ENCODE assay signal across 23 mouse cellular contexts in genomic region chr2:131933013-131933412, GRCm38 (mm10). TPM values are rescaled to one million over a fixed set of nuclear protein-coding genes. Genes with fewer than 3 reads are reported as not detected.
DNase-seq lines count a peak whose midpoint lies in the region; ATAC-seq and TF ChIP-seq lines count a peak whose summit lies in the region.
"Had no signal": no experiment of that assay in that cellular context is flagged by ENCODE, and none has a peak within 500 bp of the region (broad histone marks: within the 10 kb centered on the region; RNA-seq: fewer than 3 reads in every experiment).

No protein-coding gene starts in this region.

- peaks cover 15% of the 10 kb centered on the region for H3K4me1 ChIP-seq in cortical plate, adult 2 months (ENCODE audit: control insufficient read depth, insufficient read depth, low read length)
- peaks cover 15% of the 10 kb centered on the region for H3K4me1 ChIP-seq in forebrain, embryonic 13.5 days
- H3K4me1 ChIP-seq in midbrain, embryonic 15.5 days: peaks cover 13% of the 10 kb centered on the region

- H3K9ac ChIP-seq in forebrain, embryonic 13.5 days: 0 out of 2 replicates have a peak overlapping the region, but pooled peaks have one; percentile 7
- H3K9ac ChIP-seq in midbrain, embryonic 15.5 days: no peak overlapping the region
- H3K9ac ChIP-seq: limb, embryonic 15.5 days; lung, embryonic 14.5 days had no signal

- H3K4me2 ChIP-seq in forebrain, embryonic 13.5 days: no peak overlapping the region
- H3K4me2 ChIP-seq in midbrain, embryonic 15.5 days: no peak overlapping the region
- H3K4me2 ChIP-seq: embryonic facial prominence, embryonic 12.5 days; limb, embryonic 15.5 days; lung, embryonic 14.5 days had no signal

- no peak for TF ChIP-seq POLR2A in cortical plate, adult 2 months (IDR thresholded peaks at IDR 0.05; ENCODE audit: extremely low read depth, insufficient read depth, low read length)

- no peak for TF ChIP-seq CTCF in left cerebral cortex, adult 2 months (IDR thresholded peaks at IDR 0.05)
- TF ChIP-seq CTCF in cortical plate, adult 2 months (IDR thresholded peaks at IDR 0.05; ENCODE audit: extremely low read depth, insufficient read depth, low read length): no peak

- H3K4me3 ChIP-seq in left cerebral cortex, adult 2 months: no peak overlapping the region
- no peak overlapping the region for H3K4me3 ChIP-seq in cortical plate, adult 2 months (ENCODE audit: insufficient read depth, low read length)
- H3K4me3 ChIP-seq in forebrain, embryonic 13.5 days: no peak overlapping the region
- H3K4me3 ChIP-seq in midbrain, embryonic 15.5 days: no peak overlapping the region
- H3K4me3 ChIP-seq: embryonic facial prominence, embryonic 12.5 days; limb, embryonic 15.5 days had no signal

- peak overlapping the region; percentile 68 for H3K27ac ChIP-seq in left cerebral cortex, adult 2 months
- peak overlapping the region; percentile 27; the same call in 1 of the 2 replicates for H3K27ac ChIP-seq in cortical plate, adult 2 months (ENCODE audit: insufficient read depth, low read length)
- peak overlapping the region; percentile 28 for H3K27ac ChIP-seq in forebrain, embryonic 13.5 days
- peak overlapping the region; percentile 29; the same call in 1 of the 2 replicates for H3K27ac ChIP-seq in midbrain, embryonic 15.5 days
- H3K27ac ChIP-seq: embryonic facial prominence, embryonic 12.5 days; limb, embryonic 15.5 days had no signal

- H3K36me3 ChIP-seq in forebrain, embryonic 13.5 days (ENCODE audit: poor library complexity, severe bottlenecking): peaks cover 17% of the 10 kb centered on the region
- H3K36me3 ChIP-seq in midbrain, embryonic 15.5 days (replicated peaks): peaks cover 2% of the 10 kb centered on the region; the same call in 1 of the 2 replicates

- peak; percentile 30; the same call in 1 of the 2 replicates for ATAC-seq in forebrain, embryonic 13.5 days
- ATAC-seq in midbrain, embryonic 15.5 days (replicated peaks): peak; percentile 42; the same call in 1 of the 2 replicates
- ATAC-seq: intestine, embryonic 16.5 days had no signal

- H3K27me3 ChIP-seq in forebrain, embryonic 13.5 days: no peaks in the 10 kb centered on the region
- no peaks in the 10 kb centered on the region for H3K27me3 ChIP-seq in midbrain, embryonic 15.5 days (replicated peaks)
- H3K27me3 ChIP-seq: embryonic facial prominence, embryonic 12.5 days; limb, embryonic 15.5 days had no signal

- DNase-seq in left cerebral cortex, adult 2 months (ENCODE audit: extremely low spot score in 1 of 2, low spot score in 2 of 2): no peak
- DNase-seq in left cerebral cortex, postnatal 25 days (ENCODE audit: low spot score in 2 of 2): no peak
- no peak for DNase-seq in kidney, adult 11 months
- no peak for DNase-seq in kidney, adult 18-20 months
- no peak for DNase-seq in left cerebral cortex, adult 8-10 months (ENCODE audit: low spot score in 2 of 2)
- DNase-seq: cerebellum, adult 11 months; cerebellum, postnatal 36 days; gastrocnemius, postnatal 10 days; kidney, postnatal 10 days; lung, embryonic 14.5 days; right cerebral cortex, postnatal 14 days; thymus, adult 2 months had no signal

- WGBS in forebrain, embryonic 13.5 days: 20% methylated on average over 6 of the region's 6 CpGs
- 30% methylated on average over 6 of the region's 6 CpGs for WGBS in midbrain, embryonic 15.5 days

- no peaks in the 10 kb centered on the region for H3K9me3 ChIP-seq in forebrain, embryonic 13.5 days (replicated peaks)
- H3K9me3 ChIP-seq in midbrain, embryonic 15.5 days: no peaks in the 10 kb centered on the region
- H3K9me3 ChIP-seq: embryonic facial prominence, embryonic 12.5 days; limb, embryonic 15.5 days had no signal

- intact Hi-C loops in left cerebral cortex, adult 2 months (cut with DNase I): no loop called here
- intact Hi-C loops in left cerebral cortex, postnatal 25 days (cut with DNase I): no loop called here

RNA-seq across cellular contexts. Expression of gene Prnd, which starts 17.6 kb away (rescaled TPM):
- under 1 TPM in 1 of 2 experiments, not detected in 1; 0.14 TPM for total RNA-seq in left cerebral cortex, adult 2 months (2021)
- total RNA-seq in left cerebral cortex, postnatal 25 days (2021): not detected
- 0.40 and 0.46 TPM in 2 replicates for polyA plus RNA-seq in cortical plate, adult 2 months (2012; rRNA removed)
- polyA plus RNA-seq in forebrain, embryonic 13.5 days (2015; fragmentation: Nextera tagmentation; extraction: Ambion mirVana): 7.3 and 7.7 TPM in 2 replicates
- 10.3 and 12.6 TPM in 2 replicates for polyA plus RNA-seq in midbrain, embryonic 15.5 days (2015; fragmentation: Nextera tagmentation; extraction: Ambion mirVana)
- total RNA-seq in left cerebral cortex, adult 8-10 months (2022): under 1 TPM in 3 of 4 experiments, not detected in 1; 0.11 to 0.30 (median 0.21) TPM

RNA-seq across cellular contexts. Expression of gene Prn, which starts 23.3 kb away (rescaled TPM):
- under 1 TPM in 1 of 2 experiments, not detected in 1; 0.20 TPM for total RNA-seq in left cerebral cortex, adult 2 months (2021)
- total RNA-seq in left cerebral cortex, postnatal 25 days (2021): under 1 TPM; 0.09 to 0.37 TPM
- polyA plus RNA-seq in cortical plate, adult 2 months (2012; rRNA removed): not detected in 2 replicates
- not detected in 2 replicates for polyA plus RNA-seq in forebrain, embryonic 13.5 days (2015; fragmentation: Nextera tagmentation; extraction: Ambion mirVana)
- not detected in 2 replicates for polyA plus RNA-seq in midbrain, embryonic 15.5 days (2015; fragmentation: Nextera tagmentation; extraction: Ambion mirVana)
- not detected for total RNA-seq in left cerebral cortex, adult 8-10 months (2022)
- total RNA-seq: adrenal gland, adult 18-20 months; ES-E14; gastrocnemius, postnatal 10 days; layer of hippocampus, postnatal 14 days; neutrophil, adult 5-6 weeks had no signal
- polyA plus RNA-seq: C2C12; embryonic facial prominence, embryonic 12.5 days; intestine, embryonic 16.5 days; limb, embryonic 15.5 days; lung, embryonic 14.5 days; thymus, adult 2 months had no signal

RNA-seq across cellular contexts. Expression of gene Prnp, which starts 23.3 kb away (rescaled TPM):
- 100 to 1,000 TPM; 748 to 772 TPM for total RNA-seq in left cerebral cortex, adult 2 months (2021)
- 100 to 1,000 TPM; 698 to 767 TPM for total RNA-seq in left cerebral cortex, postnatal 25 days (2021)
- 704 and 765 TPM in 2 replicates for polyA plus RNA-seq in cortical plate, adult 2 months (2012; rRNA removed)
- 103 and 110 TPM in 2 replicates for polyA plus RNA-seq in forebrain, embryonic 13.5 days (2015; fragmentation: Nextera tagmentation; extraction: Ambion mirVana)
- polyA plus RNA-seq in midbrain, embryonic 15.5 days (2015; fragmentation: Nextera tagmentation; extraction: Ambion mirVana): 157 and 158 TPM in 2 replicates
- 100 to 1,000 TPM; 819 to 855 (median 835) TPM for total RNA-seq in left cerebral cortex, adult 8-10 months (2022)
